25 mouse cellular contexts compared by ENCODE assay signal in the genomic region with DNA sequence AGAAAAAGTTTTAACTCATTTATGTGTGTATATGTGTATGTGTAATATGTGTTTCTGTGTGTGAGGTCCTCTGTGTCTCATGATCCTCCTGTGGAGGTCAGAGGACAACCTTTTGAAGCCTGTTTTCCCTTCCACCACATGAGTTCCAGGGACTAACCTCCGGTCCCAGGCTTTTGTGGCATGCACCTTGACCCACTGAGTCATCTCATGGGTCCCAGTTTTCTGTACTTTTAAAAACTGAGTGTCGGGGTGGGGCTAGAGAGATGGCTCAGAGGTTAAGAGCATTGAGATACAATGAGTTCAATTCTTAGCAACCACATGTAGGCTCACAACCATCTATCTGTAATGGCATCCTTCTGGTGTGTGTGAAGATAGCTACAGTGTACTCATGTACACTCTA. TPM values are rescaled to one million over a fixed set of nuclear protein-coding genes. Genes with fewer than 3 reads are reported as not detected.
DNase-seq lines count a peak whose midpoint lies in the region; ATAC-seq and TF ChIP-seq lines count a peak whose summit lies in the region.
"Had no signal": no experiment of that assay in that cellular context is flagged by ENCODE, and none has a peak within 500 bp of the region (broad histone marks: within the 10 kb centered on the region; RNA-seq: fewer than 3 reads in every experiment).

No protein-coding gene starts in this region.

- no peaks in the 10 kb centered on the region for H3K36me3 ChIP-seq in liver, embryonic 12.5 days
- H3K36me3 ChIP-seq in liver, embryonic 11.5 days (ENCODE audit: control insufficient read depth, insufficient read depth, low read length), result no peaks in the 10 kb centered on the region
- no peaks in the 10 kb centered on the region for H3K36me3 ChIP-seq in liver, embryonic 14.5 days (replicated peaks; ENCODE audit: control insufficient read depth, insufficient read depth, low read depth)
- H3K36me3 ChIP-seq in small intestine, adult 2 months (ENCODE audit: control insufficient read depth, insufficient read depth, low read length), result no peaks in the 10 kb centered on the region
- H3K36me3 ChIP-seq in hindbrain, embryonic 13.5 days, result no peaks in the 10 kb centered on the region
- H3K36me3 ChIP-seq: embryonic facial prominence, embryonic 13.5 days; heart, embryonic 12.5 days; hindbrain, embryonic 10.5 days; hindbrain, embryonic 15.5 days had no signal

- TF ChIP-seq CTCF in liver, embryonic 14.5 days (IDR thresholded peaks at IDR 0.05; ENCODE audit: low read depth), result no peak
- no peak for TF ChIP-seq CTCF in small intestine, adult 2 months (IDR thresholded peaks at IDR 0.05; ENCODE audit: extremely low read depth, insufficient read length, insufficient replicate concordance, low read depth, low read length)

- ATAC-seq in liver, embryonic 12.5 days, result no peak; the same call in 1 of the 2 replicates
- no peak for ATAC-seq in liver, embryonic 11.5 days (replicated peaks; ENCODE audit: low FRiP score)
- no peak for ATAC-seq in liver, embryonic 14.5 days (ENCODE audit: insufficient read depth)
- ATAC-seq in hindbrain, embryonic 13.5 days (ENCODE audit: low FRiP score), result no peak
- ATAC-seq: forebrain, embryonic 13.5 days; forebrain, postnatal 0 days had no signal

- no peaks in the 10 kb centered on the region for H3K27me3 ChIP-seq in liver, embryonic 12.5 days (replicated peaks)
- no peaks in the 10 kb centered on the region for H3K27me3 ChIP-seq in liver, embryonic 11.5 days (replicated peaks; ENCODE audit: control insufficient read depth, insufficient read depth, low read length)
- no peaks in the 10 kb centered on the region for H3K27me3 ChIP-seq in liver, embryonic 14.5 days (ENCODE audit: control insufficient read depth, insufficient read depth, low read length)
- H3K27me3 ChIP-seq in small intestine, adult 2 months (ENCODE audit: control insufficient read depth, insufficient read depth, low read length), result no peaks in the 10 kb centered on the region
- H3K27me3 ChIP-seq in hindbrain, embryonic 13.5 days, result no peaks in the 10 kb centered on the region
- H3K27me3 ChIP-seq: embryonic facial prominence, embryonic 13.5 days; forebrain, embryonic 13.5 days; heart, embryonic 12.5 days; hindbrain, embryonic 15.5 days had no signal

- peak; percentile 51 to 86 for DNase-seq in adrenal gland, adult (ENCODE audit: inconsistent age in 2 of 2, low spot score in 1 of 2)
- no peak for DNase-seq in adrenal gland, postnatal 10 days
- DNase-seq in liver, embryonic 11.5 days (ENCODE audit: low spot score), result no peak
- DNase-seq in liver, embryonic 14.5 days (ENCODE audit: low read depth in 3 of 3, low spot score in 3 of 3), result no peak
- no peak for DNase-seq in layer of hippocampus, postnatal 36 days
- DNase-seq: cerebellum, adult 18-20 months; cerebellum, adult 9-11 months; cerebellum, postnatal 36 days; forebrain, postnatal 0 days; gastrocnemius, adult 2 months; gastrocnemius, postnatal 25 days had no signal

- no peak overlapping the region for H3K4me2 ChIP-seq in liver, embryonic 12.5 days
- H3K4me2 ChIP-seq in liver, embryonic 11.5 days, result no peak overlapping the region
- peak overlapping the region; percentile 26 for H3K4me2 ChIP-seq in liver, embryonic 14.5 days (ENCODE audit: low read depth)
- no peak overlapping the region for H3K4me2 ChIP-seq in hindbrain, embryonic 13.5 days
- H3K4me2 ChIP-seq: embryonic facial prominence, embryonic 13.5 days; forebrain, embryonic 13.5 days; heart, embryonic 12.5 days; hindbrain, embryonic 15.5 days had no signal

- 63% methylated on average over 2 of the region's 2 CpGs for WGBS in liver, embryonic 12.5 days (ENCODE audit: insufficient replicate concordance)
- 79% methylated on average over 2 of the region's 2 CpGs for WGBS in liver, embryonic 11.5 days
- WGBS in liver, embryonic 14.5 days (ENCODE audit: insufficient replicate concordance), result 66% methylated on average over 2 of the region's 2 CpGs
- WGBS in small intestine, adult 2 months, result 40% methylated on average over 2 of the region's 2 CpGs
- WGBS in hindbrain, embryonic 13.5 days, result 87% methylated on average over 2 of the region's 2 CpGs

- H3K27ac ChIP-seq in liver, embryonic 12.5 days, result peak overlapping the region; percentile 61
- H3K27ac ChIP-seq in liver, embryonic 11.5 days (ENCODE audit: low read depth, low read length), result no peak overlapping the region; the same call in 1 of the 2 replicates
- H3K27ac ChIP-seq in liver, embryonic 14.5 days, result no peak overlapping the region; the same call in 1 of the 2 replicates
- H3K27ac ChIP-seq in small intestine, adult 2 months (ENCODE audit: insufficient read depth, low read depth, low read length), result 0 out of 2 replicates have a peak overlapping the region, but pooled peaks have one; percentile 3
- H3K27ac ChIP-seq in hindbrain, embryonic 13.5 days, result no peak overlapping the region
- H3K27ac ChIP-seq: embryonic facial prominence, embryonic 13.5 days; forebrain, embryonic 13.5 days; gastrocnemius, adult 2 months; hindbrain, embryonic 10.5 days; hindbrain, embryonic 15.5 days had no signal

- no peaks in the 10 kb centered on the region for H3K9me3 ChIP-seq in liver, embryonic 12.5 days (replicated peaks)
- H3K9me3 ChIP-seq in liver, embryonic 11.5 days (ENCODE audit: control insufficient read depth, low read length), result no peaks in the 10 kb centered on the region
- H3K9me3 ChIP-seq in liver, embryonic 14.5 days (ENCODE audit: control insufficient read depth, low read length), result no peaks in the 10 kb centered on the region
- H3K9me3 ChIP-seq in hindbrain, embryonic 13.5 days, result no peaks in the 10 kb centered on the region
- H3K9me3 ChIP-seq: embryonic facial prominence, embryonic 13.5 days; forebrain, embryonic 13.5 days; heart, embryonic 12.5 days; hindbrain, embryonic 10.5 days; hindbrain, embryonic 15.5 days had no signal

- H3K4me3 ChIP-seq in liver, embryonic 12.5 days, result no peak overlapping the region
- H3K4me3 ChIP-seq in liver, embryonic 11.5 days (ENCODE audit: low read depth, low read length), result no peak overlapping the region
- H3K4me3 ChIP-seq in liver, embryonic 14.5 days (ENCODE audit: insufficient read depth in 1 of 2, low read depth in 2 of 2, low read length in 2 of 2), result no peak overlapping the region
- no peak overlapping the region for H3K4me3 ChIP-seq in small intestine, adult 2 months (ENCODE audit: low read depth, low read length)
- no peak overlapping the region for H3K4me3 ChIP-seq in hindbrain, embryonic 13.5 days
- H3K4me3 ChIP-seq: embryonic facial prominence, embryonic 13.5 days; forebrain, embryonic 13.5 days; gastrocnemius, adult 2 months; heart, embryonic 12.5 days; hindbrain, embryonic 10.5 days; hindbrain, embryonic 15.5 days had no signal

- TF ChIP-seq EP300 in liver, embryonic 14.5 days (IDR thresholded peaks at IDR 0.05; ENCODE audit: low read depth), result no peak

- H3K9ac ChIP-seq in liver, embryonic 12.5 days, result no peak overlapping the region
- no peak overlapping the region for H3K9ac ChIP-seq in liver, embryonic 11.5 days (ENCODE audit: low read depth, low read length)
- H3K9ac ChIP-seq in liver, embryonic 14.5 days (replicated peaks), result no peak overlapping the region
- no peak overlapping the region for H3K9ac ChIP-seq in hindbrain, embryonic 13.5 days
- H3K9ac ChIP-seq: embryonic facial prominence, embryonic 13.5 days; forebrain, embryonic 13.5 days; forebrain, postnatal 0 days; heart, embryonic 12.5 days; hindbrain, embryonic 15.5 days had no signal

- peaks cover 41% of the 10 kb centered on the region for H3K4me1 ChIP-seq in liver, embryonic 12.5 days
- peaks cover 14% of the 10 kb centered on the region for H3K4me1 ChIP-seq in liver, embryonic 11.5 days (replicated peaks; ENCODE audit: control insufficient read depth, insufficient read depth, low read length)
- H3K4me1 ChIP-seq in liver, embryonic 14.5 days (replicated peaks; ENCODE audit: control insufficient read depth in 2 of 2, insufficient read depth in 2 of 2, low read length in 1 of 2), result peaks cover 0 to 32% of the 10 kb centered on the region in 2 experiments; a peak in 2 of 4 replicates
- peaks cover 38% of the 10 kb centered on the region for H3K4me1 ChIP-seq in small intestine, adult 2 months (ENCODE audit: control insufficient read depth, insufficient read depth, insufficient read length, low read length)
- no peaks in the 10 kb centered on the region for H3K4me1 ChIP-seq in hindbrain, embryonic 13.5 days (replicated peaks)
- H3K4me1 ChIP-seq: embryonic facial prominence, embryonic 13.5 days; forebrain, embryonic 13.5 days; hindbrain, embryonic 10.5 days; hindbrain, embryonic 15.5 days had no signal

- TF ChIP-seq POLR2A in small intestine, adult 2 months (IDR thresholded peaks at IDR 0.05; ENCODE audit: low read depth, low read length), result no peak

RNA-seq across cellular contexts. Expression of gene Gm44805, which starts 0.5 kb away (rescaled TPM):
- total RNA-seq in adrenal gland, postnatal 10 days (2021), result 1 to 10 TPM; 1.3 to 1.5 TPM
- 2.7 and 4.9 TPM in 2 replicates for polyA plus RNA-seq in liver, embryonic 12.5 days (2016; fragmentation: Nextera tagmentation; extraction: Ambion mirVana)
- not detected in 2 replicates for polyA plus RNA-seq in liver, embryonic 11.5 days (2014; fragmentation: Nextera tagmentation; extraction: Ambion mirVana)
- polyA plus RNA-seq in liver, embryonic 14.5 days (2012; rRNA removed), result 3.3 and 5.1 TPM in 2 replicates
- polyA plus RNA-seq in liver, embryonic 14.5 days (2014; fragmentation: Nextera tagmentation; extraction: Ambion mirVana), result 29.0 and 48.5 TPM in 2 replicates
- polyA plus RNA-seq in small intestine, adult 2 months (2012; rRNA removed), result 0.37 and 0.69 TPM in 2 replicates
- not detected in 2 replicates for polyA plus RNA-seq in hindbrain, embryonic 13.5 days (2015; fragmentation: Nextera tagmentation; extraction: Ambion mirVana)
- total RNA-seq in layer of hippocampus, postnatal 36 days (2021), result not detected
- total RNA-seq: forebrain, postnatal 0 days; gastrocnemius, adult 2 months; gastrocnemius, postnatal 25 days; granulocyte monocyte progenitor cell, adult 5-6 weeks; heart, adult 8-10 months; heart, postnatal 25 days; MEL had no signal
- polyA plus RNA-seq: C2C12; embryonic facial prominence, embryonic 13.5 days; forebrain, embryonic 13.5 days; forebrain, postnatal 0 days; heart, embryonic 12.5 days; hindbrain, embryonic 10.5 days; hindbrain, embryonic 15.5 days had no signal

RNA-seq across cellular contexts. Expression of gene Apoc4, which starts 0.6 kb away (rescaled TPM):
- 100 to 1,000 TPM; 211 to 416 TPM for total RNA-seq in adrenal gland, postnatal 10 days (2021)
- 15.4 and 18.1 TPM in 2 replicates for polyA plus RNA-seq in liver, embryonic 12.5 days (2016; fragmentation: Nextera tagmentation; extraction: Ambion mirVana)
- 4.8 and 5.4 TPM in 2 replicates for polyA plus RNA-seq in liver, embryonic 11.5 days (2014; fragmentation: Nextera tagmentation; extraction: Ambion mirVana)
- 90.9 and 154 TPM in 2 replicates for polyA plus RNA-seq in liver, embryonic 14.5 days (2012; rRNA removed)
- polyA plus RNA-seq in liver, embryonic 14.5 days (2014; fragmentation: Nextera tagmentation; extraction: Ambion mirVana), result 181 and 200 TPM in 2 replicates
- 0.33 and 1.4 TPM in 2 replicates for polyA plus RNA-seq in small intestine, adult 2 months (2012; rRNA removed)
- 0.12 TPM in 1 of 2 replicates, not detected in the other for polyA plus RNA-seq in hindbrain, embryonic 13.5 days (2015; fragmentation: Nextera tagmentation; extraction: Ambion mirVana)
- not detected for total RNA-seq in layer of hippocampus, postnatal 36 days (2021)
- total RNA-seq: forebrain, postnatal 0 days; gastrocnemius, adult 2 months; gastrocnemius, postnatal 25 days; granulocyte monocyte progenitor cell, adult 5-6 weeks; heart, adult 8-10 months; heart, postnatal 25 days; MEL had no signal
- polyA plus RNA-seq: C2C12; embryonic facial prominence, embryonic 13.5 days; forebrain, postnatal 0 days; hindbrain, embryonic 10.5 days; hindbrain, embryonic 15.5 days had no signal

RNA-seq across cellular contexts. Expression of gene Apoc2, which starts 3.0 kb away (rescaled TPM):
- total RNA-seq in adrenal gland, postnatal 10 days (2021), result 100 to 1,000 TPM in 1 of 2 experiments, 10 to 100 TPM in 1; 52.0 to 144 TPM
- 389 and 406 TPM in 2 replicates for polyA plus RNA-seq in liver, embryonic 12.5 days (2016; fragmentation: Nextera tagmentation; extraction: Ambion mirVana)
- polyA plus RNA-seq in liver, embryonic 11.5 days (2014; fragmentation: Nextera tagmentation; extraction: Ambion mirVana), result 235 and 244 TPM in 2 replicates
- 494 and 507 TPM in 2 replicates for polyA plus RNA-seq in liver, embryonic 14.5 days (2012; rRNA removed)
- 990 and 1,023 TPM in 2 replicates for polyA plus RNA-seq in liver, embryonic 14.5 days (2014; fragmentation: Nextera tagmentation; extraction: Ambion mirVana)
- 1,337 and 1,661 TPM in 2 replicates for polyA plus RNA-seq in small intestine, adult 2 months (2012; rRNA removed)
- 0.56 TPM in 1 of 2 replicates, not detected in the other for polyA plus RNA-seq in hindbrain, embryonic 13.5 days (2015; fragmentation: Nextera tagmentation; extraction: Ambion mirVana)
- total RNA-seq in layer of hippocampus, postnatal 36 days (2021), result not detected
- total RNA-seq: adrenal gland, postnatal 25 days; gastrocnemius, adult 2 months; gastrocnemius, postnatal 25 days; heart, postnatal 25 days; MEL had no signal
- polyA plus RNA-seq: C2C12; embryonic facial prominence, embryonic 13.5 days; forebrain, embryonic 13.5 days had no signal

RNA-seq across cellular contexts. Expression of gene Apoc1, which starts 11.8 kb away (rescaled TPM):
- total RNA-seq in adrenal gland, postnatal 10 days (2021), result 1,000 to 10,000 TPM in 1 of 2 experiments, 100 to 1,000 TPM in 1; 910 to 1,570 TPM
- polyA plus RNA-seq in liver, embryonic 12.5 days (2016; fragmentation: Nextera tagmentation; extraction: Ambion mirVana), result 190 and 197 TPM in 2 replicates
- 173 and 199 TPM in 2 replicates for polyA plus RNA-seq in liver, embryonic 11.5 days (2014; fragmentation: Nextera tagmentation; extraction: Ambion mirVana)
- polyA plus RNA-seq in liver, embryonic 14.5 days (2012; rRNA removed), result 203 and 204 TPM in 2 replicates
- 390 TPM in 2 replicates for polyA plus RNA-seq in liver, embryonic 14.5 days (2014; fragmentation: Nextera tagmentation; extraction: Ambion mirVana)
- not detected in 2 replicates for polyA plus RNA-seq in small intestine, adult 2 months (2012; rRNA removed)
- polyA plus RNA-seq in hindbrain, embryonic 13.5 days (2015; fragmentation: Nextera tagmentation; extraction: Ambion mirVana), result 2.7 and 3.8 TPM in 2 replicates
- 1 to 10 TPM; 4.6 to 5.7 TPM for total RNA-seq in layer of hippocampus, postnatal 36 days (2021)
- total RNA-seq: MEL had no signal
- polyA plus RNA-seq: C2C12 had no signal

RNA-seq across cellular contexts. Expression of gene Clptm1, which starts 15.9 kb away (rescaled TPM):
- 100 to 1,000 TPM; 108 to 117 TPM for total RNA-seq in adrenal gland, postnatal 10 days (2021)
- 75.1 and 75.2 TPM in 2 replicates for polyA plus RNA-seq in liver, embryonic 12.5 days (2016; fragmentation: Nextera tagmentation; extraction: Ambion mirVana)
- 89.9 and 94.9 TPM in 2 replicates for polyA plus RNA-seq in liver, embryonic 11.5 days (2014; fragmentation: Nextera tagmentation; extraction: Ambion mirVana)
- 20.6 and 20.9 TPM in 2 replicates for polyA plus RNA-seq in liver, embryonic 14.5 days (2012; rRNA removed)
- polyA plus RNA-seq in liver, embryonic 14.5 days (2014; fragmentation: Nextera tagmentation; extraction: Ambion mirVana), result 44.4 and 50.4 TPM in 2 replicates
- 70.5 and 141 TPM in 2 replicates for polyA plus RNA-seq in small intestine, adult 2 months (2012; rRNA removed)
- 108 and 109 TPM in 2 replicates for polyA plus RNA-seq in hindbrain, embryonic 13.5 days (2015; fragmentation: Nextera tagmentation; extraction: Ambion mirVana)
- total RNA-seq in layer of hippocampus, postnatal 36 days (2021), result 100 to 1,000 TPM; 131 to 144 TPM

Comparison
In these comparisons a context has a peak if more than half of its experiments do, and no peak if none do; other contexts are left out.
1. DNase-seq: peak in adrenal gland, adult (2 of 2); none in adrenal gland, postnatal 10 days (single experiment), liver, embryonic 11.5 days (single experiment), liver, embryonic 14.5 days (0 of 3) and layer of hippocampus, postnatal 36 days (0 of 2).
2. H3K27ac ChIP-seq: peak in liver, embryonic 12.5 days (single experiment) and small intestine, adult 2 months (single experiment); none in liver, embryonic 11.5 days (single experiment), liver, embryonic 14.5 days (single experiment) and hindbrain, embryonic 13.5 days (single experiment).
3. RNA of gene Apoc2, which starts 3.0 kb away (polyA plus RNA-seq): 1,337 to 1,661 TPM in small intestine, adult 2 months, 494 to 1,023 TPM in liver, embryonic 14.5 days, 389 to 406 TPM in liver, embryonic 12.5 days and 235 to 244 TPM in liver, embryonic 11.5 days; 0.56 TPM in hindbrain, embryonic 13.5 days; every median in the first group is over 100 times any median in the second.